Mouse (Mus musculus) Patski (cell line): ENCODE results near the gene Syt2. TPM values are rescaled to one million over a fixed set of nuclear protein-coding genes. Genes with fewer than 3 reads are reported as not detected.

ENCODE experiments used
- ATAC-seq: fragments of 100-300 bp; one replicate; pipeline ENCODE4 v1.8.0; 2021
- CTCF ChIA-PET: fragments of 350-600 bp; sonication (Branson Sonifier 250); formaldehyde crosslinking; loops from one replicate; lab custom pipeline; 2022; ENCODE audit warnings: inconsistent platforms; lab: Charles Lee
- POLR2A ChIA-PET: fragments of 350-600 bp; sonication (Branson Sonifier 250); formaldehyde crosslinking; loops from one replicate; lab custom pipeline; 2022; ENCODE audit warnings: antibody characterized with exemption, inconsistent platforms; lab: Charles Lee
- DNase-seq: peaks from one replicate; pipeline ENCODE4 v3.0.0-alpha.2; 2011; ENCODE audit warnings: low read depth, low spot score
- H3K27me3 ChIP-seq: fragments of 371-371 bp; one replicate; pipeline ENCODE4 v1.5.1; 2021
- CTCF ChIP-seq: fragments of 100-300 bp; IDR thresholded peaks from one replicate; pipeline ENCODE4 v1.5.1; 2021
- in situ Hi-C: fragments of 300-500 bp; cut with MboI; formaldehyde crosslinking; loops from 3 replicates; pipeline ENCODE4 v1.11.1; 2018; ENCODE audit warnings: low pct_unique_long_range_greater_than_20kb, mixed read lengths
- polyA plus RNA-seq: library from polyadenylated mRNA; unstranded; gene quantifications from one replicate; pipeline ENCODE4 v1.2.3, GENCODE M21; 2021

Gene Syt2
- polyA plus RNA-seq, 1 experiment from 2014 or later, result 0.37 TPM

- no peak for TF ChIP-seq CTCF
- ChIA-PET POLR2A (no interaction called here), CTCF (no interaction called here)
- in situ Hi-C loops, result no loop called here
- ATAC-seq (no peak), DNase-seq (no peak)
- no peaks in the 10 kb centered on the region for H3K27me3 ChIP-seq
These were observed 27.8 kb downstream of the Syt2 start for GRCm38 (mm10) chr1:134674312-134674711.

GRCm38 (mm10) chr1:134679445-134679844 is 33.0 kb downstream of the Syt2 start:
- no peak for ATAC-seq
- no peaks in the 10 kb centered on the region for H3K27me3 ChIP-seq
- no peak for TF ChIP-seq CTCF
- in situ Hi-C loops, result no loop called here
- ChIA-PET POLR2A (interaction anchor here (0.6 kb wide), 1 partner anchor 418 kb away, joined by 4 read pairs; no protein-coding TSS in a partner anchor), CTCF (no interaction called here)
- no peak for DNase-seq

GRCm38 (mm10) chr1:134680617-134681016 is 34.1 kb downstream of the Syt2 start:
- DNase-seq (no peak), ATAC-seq (no peak)
- no peaks in the 10 kb centered on the region for H3K27me3 ChIP-seq
- ChIA-PET CTCF (interaction anchor here (1.1 to 1.5 kb wide), 2 partner anchors 25 to 33 kb away, joined by 3 read pairs; no protein-coding TSS in a partner anchor), POLR2A (interaction anchor here (0.6 kb wide), 2 partner anchors 78 to 268 kb away, joined by 4 to 6 read pairs; no protein-coding TSS in a partner anchor)
- TF ChIP-seq CTCF, result no peak
- in situ Hi-C loops, result no loop called here

- no peak for TF ChIP-seq CTCF
- in situ Hi-C loops, result no loop called here
- CTCF ChIA-PET, result no interaction called here
- ATAC-seq, result no peak
- POLR2A ChIA-PET, result no interaction called here
- no peaks in the 10 kb centered on the region for H3K27me3 ChIP-seq
- no peak for DNase-seq
These were observed 36.0 kb downstream of the Syt2 start for GRCm38 (mm10) chr1:134682460-134682859.

GRCm38 (mm10) chr1:134686834-134687421 is 40.5 kb downstream of the Syt2 start:
- H3K27me3 ChIP-seq, result no peaks in the 10 kb centered on the region
- ChIA-PET CTCF (no interaction called here), POLR2A (no interaction called here)
- ATAC-seq (no peak), DNase-seq (no peak)
- TF ChIP-seq CTCF, result no peak
- in situ Hi-C loops, result no loop called here

- no peak for TF ChIP-seq CTCF
- DNase-seq (no peak), ATAC-seq (no peak)
- ChIA-PET CTCF (no interaction called here), POLR2A (interaction anchor here (0.6 kb wide), 1 partner anchor 243 kb away, joined by 3 read pairs; no protein-coding TSS in a partner anchor)
- in situ Hi-C loops, result no loop called here
- H3K27me3 ChIP-seq, result no peaks in the 10 kb centered on the region
These were observed 49.8 kb downstream of the Syt2 start for GRCm38 (mm10) chr1:134696302-134696701.

- CTCF ChIA-PET, result no interaction called here
These were observed 50.6 kb downstream of the Syt2 start for GRCm38 (mm10) chr1:134697073-134697472.

GRCm38 (mm10) chr1:134697522-134698250 is 51.2 kb downstream of the Syt2 start:
- ATAC-seq (no peak), DNase-seq (no peak)
- CTCF ChIA-PET, result no interaction called here
- POLR2A ChIA-PET, result no interaction called here
- H3K27me3 ChIP-seq, result no peaks in the 10 kb centered on the region
- in situ Hi-C loops, result no loop called here
- TF ChIP-seq CTCF, result no peak

More at GRCm38 (mm10) chr1:134697073-134697472, 50.6 kb downstream of the Syt2 start:
- H3K27me3 ChIP-seq, result no peaks in the 10 kb centered on the region
- ATAC-seq, result no peak
- DNase-seq, result no peak
- POLR2A ChIA-PET, result interaction anchor here (0.6 kb wide), 1 partner anchor 244 kb away, joined by 3 read pairs; no protein-coding TSS in a partner anchor
- in situ Hi-C loops, result no loop called here
- TF ChIP-seq CTCF, result no peak

- no peaks in the 10 kb centered on the region for H3K27me3 ChIP-seq
- no peak for ATAC-seq
- no peak for TF ChIP-seq CTCF
- no peak for DNase-seq
- ChIA-PET POLR2A (no interaction called here), CTCF (no interaction called here)
- in situ Hi-C loops, result no loop called here
These were observed 52.0 kb downstream of the Syt2 start for GRCm38 (mm10) chr1:134698486-134698885.

- DNase-seq (no peak), ATAC-seq (no peak)
- ChIA-PET POLR2A (interaction anchor here (1.2 kb wide), 1 partner anchor 201 kb away, joined by 3 read pairs; no protein-coding TSS in a partner anchor), CTCF (no interaction called here)
- no peaks in the 10 kb centered on the region for H3K27me3 ChIP-seq
- no peak for TF ChIP-seq CTCF
- in situ Hi-C loops, result no loop called here
These were observed 52.9 kb downstream of the Syt2 start for GRCm38 (mm10) chr1:134699390-134699789.

- no peak for TF ChIP-seq CTCF
- ATAC-seq (no peak), DNase-seq (no peak)
- ChIA-PET POLR2A (interaction anchor here (1.2 kb wide), 1 partner anchor 201 kb away, joined by 3 read pairs; no protein-coding TSS in a partner anchor), CTCF (no interaction called here)
- H3K27me3 ChIP-seq, result no peaks in the 10 kb centered on the region
- in situ Hi-C loops, result no loop called here
These were observed 53.7 kb downstream of the Syt2 start for GRCm38 (mm10) chr1:134700151-134700550.
